Mouse (Mus musculus) stomach, postnatal 0 days (tissue): Measurements from ENCODE around the gene Foxp1.

Source experiments
- CTCF ChIP-seq: IDR thresholded peaks from 2 replicates; pipeline ENCODE4 v1.5.1; 2016; ENCODE audit warnings: antibody characterized with exemption, low read depth, mild to moderate bottlenecking, moderate library complexity
- EP300 ChIP-seq: optimal IDR thresholded peaks from 2 replicates; pipeline ENCODE3; 2016; ENCODE audit warnings: antibody characterized with exemption

DNA sequence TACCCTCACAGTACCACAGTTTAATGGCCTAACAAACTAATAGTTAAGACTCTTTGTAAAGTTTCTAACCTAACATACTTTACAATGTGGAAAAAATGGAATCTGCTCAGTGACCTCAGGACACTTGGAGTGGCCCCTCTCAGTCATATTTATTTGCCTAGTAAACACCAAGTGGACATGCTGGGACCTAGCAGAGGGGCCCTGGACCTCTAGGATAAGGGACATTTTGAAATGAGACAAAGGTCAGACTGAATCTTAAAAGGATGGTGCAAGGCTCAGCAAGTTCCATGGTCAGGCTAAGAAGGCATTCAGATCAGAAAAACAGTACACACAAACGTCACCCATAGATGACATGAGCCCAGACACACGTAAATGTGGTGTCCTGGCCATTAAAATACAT is 483.5 kb downstream of the Foxp1 start:
- TF ChIP-seq CTCF: no peak
- no peak for TF ChIP-seq EP300
